Mouse (Mus musculus) limb, embryonic 14.5 days (tissue): ENCODE data around the gene Fgfr2. TPM values are rescaled to one million over a fixed set of nuclear protein-coding genes. Genes with fewer than 3 reads are reported as not detected.
A peak's percentile ranks its signal among the peaks of the same experiment; 100 is the strongest.

Experiments
- ATAC-seq: fragments of 200-750 bp; cut with Nextera tagmentation; 2 replicates; pipeline ENCODE4 v1.8.0; 2017; ENCODE audit warnings: low read depth, moderate number of reproducible peaks, moderate TSS enrichment; ENCODE audit not compliant: low FRiP score
- DNase-seq: peaks from one replicate; pipeline ENCODE4 v3.0.0-alpha.2; 2015; ENCODE audit warnings: low spot score
- H3K27ac ChIP-seq: fragments of 300-500 bp; sonication (generic); replicated peaks from 2 replicates; pipeline ENCODE4 v1.5.1; 2014; ENCODE audit warnings: low read depth, mild to moderate bottlenecking, low read length, moderate library complexity, mixed read lengths
- H3K27me3 ChIP-seq: fragments of 300-500 bp; sonication (generic); 2 replicates; pipeline ENCODE4 v1.6.1; 2014; ENCODE audit warnings: low read length, mixed read lengths; ENCODE audit not compliant: control insufficient read depth, insufficient read depth
- H3K36me3 ChIP-seq: fragments of 300-500 bp; sonication (generic); 2 replicates; pipeline ENCODE4 v1.6.1; 2014; ENCODE audit warnings: mild to moderate bottlenecking, low read length, moderate library complexity, mixed read lengths; ENCODE audit not compliant: control insufficient read depth, insufficient read depth
- H3K4me1 ChIP-seq: fragments of 300-500 bp; sonication (generic); 2 replicates; pipeline ENCODE4 v1.6.1; 2014; ENCODE audit warnings: antibody characterized with exemption, low read length, mixed read lengths; ENCODE audit not compliant: control insufficient read depth, insufficient read depth
- H3K4me2 ChIP-seq: fragments of 300-500 bp; sonication (generic); replicated peaks from 2 replicates; pipeline ENCODE4 v1.6.1; 2014; ENCODE audit warnings: low read depth, mild to moderate bottlenecking, low read length, moderate library complexity; ENCODE audit not compliant: severe bottlenecking
- H3K4me3 ChIP-seq: fragments of 300-500 bp; sonication (generic); replicated peaks from 2 replicates; pipeline ENCODE4 v1.5.1; 2014; ENCODE audit warnings: low read length
- H3K9ac ChIP-seq: fragments of 300-500 bp; sonication (generic); 2 replicates; pipeline ENCODE4 v1.6.1; 2014; ENCODE audit warnings: mild to moderate bottlenecking, low read depth, low read length, moderate library complexity; ENCODE audit not compliant: severe bottlenecking
- H3K9me3 ChIP-seq: fragments of 300-500 bp; sonication (generic); 2 replicates; pipeline ENCODE4 v1.6.1; 2016; ENCODE audit warnings: low read length; ENCODE audit not compliant: control insufficient read depth
- POLR2A ChIP-seq: fragments of 200-500 bp; IDR thresholded peaks from 2 replicates; pipeline ENCODE4 v1.8.0; 2012; ENCODE audit warnings: inconsistent platforms, mild to moderate bottlenecking, moderate library complexity, borderline replicate concordance; ENCODE audit not compliant: insufficient read depth, insufficient read length; ENCODE audit errors: extremely low read depth
- WGBS: fragments of 180-500 bp; shearing (Covaris S2); extraction: QIAGEN DNeasy Blood & Tissue Kit; methylation state at CpG from one replicate; pipeline ENCODE4 v1.1.7; 2014; 5-methylcytosine and 5-hydroxymethylcytosine counted together
- polyA plus RNA-seq, 2 experiments: library from polyadenylated mRNA; depleted of rRNA in 1 of 2; stranded (reverse) in 1 of 2; unstranded in 1 of 2; fragments of >200 nt; fragmentation: Nextera tagmentation in 1 of 2; extraction: Ambion mirVana in 1 of 2; gene quantifications; 2 replicates each; pipeline versions ENCODE4 v1.2.1 to v1.2.3; 2012 to 2014

The Fgfr2 gene
- polyA plus RNA-seq, 2 experiments = 131 to 133 TPM

GRCm38 (mm10) chr7:132723906-132724305, 399.2 kb downstream of the Fgfr2 start:
- no peak for ATAC-seq
- DNase-seq = peak; percentile 58
- Histone ChIP-seq H3K27ac (no peak overlapping the region), H3K4me2 (no peak overlapping the region), H3K27me3 (no peaks in the 10 kb centered on the region), H3K9me3 (no peaks in the 10 kb centered on the region), H3K9ac (no peak overlapping the region), H3K4me3 (no peak overlapping the region), H3K4me1 (no peaks in the 10 kb centered on the region), H3K36me3 (no peaks in the 10 kb centered on the region)
- no peak for TF ChIP-seq POLR2A
- 84% methylated on average over 11 of the region's 11 CpGs for WGBS

GRCm38 (mm10) chr7:132722401-132723370, 400.5 kb downstream of the Fgfr2 start:
- no peaks in the 10 kb centered on the region for H3K9me3 ChIP-seq
- H3K4me2 ChIP-seq = no peak overlapping the region
- H3K9ac ChIP-seq = no peak overlapping the region
- H3K4me3 ChIP-seq = no peak overlapping the region
- DNase-seq (no peak), ATAC-seq (no peak)
- no peaks in the 10 kb centered on the region for H3K27me3 ChIP-seq
- TF ChIP-seq POLR2A = no peak
- H3K36me3 ChIP-seq = no peaks in the 10 kb centered on the region
- no peaks in the 10 kb centered on the region for H3K4me1 ChIP-seq
- H3K27ac ChIP-seq = no peak overlapping the region
- 90% methylated on average over 12 of the region's 12 CpGs for WGBS

- DNase-seq (no peak), ATAC-seq (peak; percentile 29; the same call in 1 of the 2 replicates)
- Histone ChIP-seq H3K4me3 (no peak overlapping the region), H3K9me3 (no peaks in the 10 kb centered on the region), H3K27ac (no peak overlapping the region), H3K27me3 (no peaks in the 10 kb centered on the region), H3K4me2 (no peak overlapping the region), H3K4me1 (no peaks in the 10 kb centered on the region), H3K36me3 (peaks cover 2% of the 10 kb centered on the region; the same call in 1 of the 2 replicates), H3K9ac (no peak overlapping the region)
- no peak for TF ChIP-seq POLR2A
- WGBS = 82% methylated on average over 8 of the region's 8 CpGs
These were observed 402.6 kb downstream of the Fgfr2 start for GRCm38 (mm10) chr7:132720562-132720961.

- H3K9me3 ChIP-seq = no peaks in the 10 kb centered on the region
- H3K27me3 ChIP-seq = no peaks in the 10 kb centered on the region
- no peak for ATAC-seq
- H3K27ac ChIP-seq = no peak overlapping the region
- 85% methylated on average over 4 of the region's 4 CpGs for WGBS
- no peak for TF ChIP-seq POLR2A
- no peak overlapping the region for H3K4me3 ChIP-seq
- H3K4me1 ChIP-seq = peaks cover 3% of the 10 kb centered on the region
- H3K4me2 ChIP-seq = no peak overlapping the region
- no peak overlapping the region for H3K9ac ChIP-seq
- H3K36me3 ChIP-seq = peaks cover 10% of the 10 kb centered on the region
- DNase-seq = no peak
These were observed 403.6 kb downstream of the Fgfr2 start for GRCm38 (mm10) chr7:132719570-132719969.

GRCm38 (mm10) chr7:132715259-132715658, 407.9 kb downstream of the Fgfr2 start:
- Histone ChIP-seq H3K4me1 (peaks cover 23% of the 10 kb centered on the region), H3K9me3 (no peaks in the 10 kb centered on the region), H3K27ac (no peak overlapping the region), H3K9ac (no peak overlapping the region), H3K36me3 (peaks cover 17% of the 10 kb centered on the region), H3K4me3 (no peak overlapping the region), H3K27me3 (no peaks in the 10 kb centered on the region), H3K4me2 (no peak overlapping the region)
- no peak for TF ChIP-seq POLR2A
- ATAC-seq (no peak), DNase-seq (no peak)
- WGBS = 93% methylated on average over 4 of the region's 4 CpGs
